Mouse (Mus musculus): ENCODE results near the gene Tmtc2. TPM values are rescaled to one million over a fixed set of nuclear protein-coding genes. Genes with fewer than 3 reads are reported as not detected.

Tmtc2 gene
- polyA plus RNA-seq, 1 experiment from 2014 or later = 7.2 TPM

GRCm38 (mm10) chr10:105492485-105492884 is 81.8 kb downstream of the Tmtc2 start:
- DNase-seq (ENCODE audit: low spot score) = peak; percentile 76
- Histone ChIP-seq H3K9ac (replicated peaks; ENCODE audit: low read depth) (no peak overlapping the region), H3K9me3 (ENCODE audit: low read length) (no peaks in the 10 kb centered on the region), H3K27ac (ENCODE audit: low read length) (no peak overlapping the region), H3K36me3 (ENCODE audit: insufficient read depth, low read length) (no peaks in the 10 kb centered on the region), H3K4me1 (ENCODE audit: insufficient read depth, low read depth, low read length) (0 out of 2 replicates have a peak, but pooled peaks cover 5% of the 10 kb centered on the region), H3K4me3 (ENCODE audit: low read depth, low read length) (no peak overlapping the region), H3K27me3 (replicated peaks; ENCODE audit: insufficient read depth, low read length) (no peaks in the 10 kb centered on the region), H3K4me2 (replicated peaks; ENCODE audit: low read depth, low read length) (peak overlapping the region; percentile 35)
- no peak for TF ChIP-seq CTCF (IDR thresholded peaks at IDR 0.05)
- no peak for TF ChIP-seq EP300 (IDR thresholded peaks at IDR 0.05)
- ATAC-seq = peak; percentile 87
- WGBS = 34% methylated on average over 4 of the region's 4 CpGs

- Histone ChIP-seq H3K36me3 (ENCODE audit: insufficient read depth, low read length) (no peaks in the 10 kb centered on the region), H3K9me3 (ENCODE audit: low read length) (no peaks in the 10 kb centered on the region), H3K27me3 (replicated peaks; ENCODE audit: insufficient read depth, low read length) (no peaks in the 10 kb centered on the region), H3K27ac (ENCODE audit: low read length) (no peak overlapping the region), H3K4me2 (replicated peaks; ENCODE audit: low read depth, low read length) (no peak overlapping the region), H3K4me3 (ENCODE audit: low read depth, low read length) (no peak overlapping the region), H3K4me1 (ENCODE audit: insufficient read depth, low read depth, low read length) (0 out of 2 replicates have a peak, but pooled peaks cover 5% of the 10 kb centered on the region), H3K9ac (replicated peaks; ENCODE audit: low read depth) (no peak overlapping the region)
- DNase-seq (ENCODE audit: low spot score) (no peak), ATAC-seq (no peak)
- 89% methylated on average over 4 of the region's 4 CpGs for WGBS
- no peak for TF ChIP-seq CTCF (IDR thresholded peaks at IDR 0.05)
- no peak for TF ChIP-seq EP300 (IDR thresholded peaks at IDR 0.05)
These were observed 83.5 kb downstream of the Tmtc2 start for GRCm38 (mm10) chr10:105490748-105491147.

- WGBS = 78% methylated on average over 14 of the region's 14 CpGs
- TF ChIP-seq CTCF (IDR thresholded peaks at IDR 0.05) (no peak), EP300 (IDR thresholded peaks at IDR 0.05) (no peak)
- DNase-seq (ENCODE audit: low spot score) (no peak), ATAC-seq (peak; percentile 57)
- no peak overlapping the region for H3K4me3 ChIP-seq (ENCODE audit: low read depth, low read length)
- no peaks in the 10 kb centered on the region for H3K9me3 ChIP-seq (ENCODE audit: low read length)
- no peaks in the 10 kb centered on the region for H3K36me3 ChIP-seq (ENCODE audit: insufficient read depth, low read length)
- H3K4me1 ChIP-seq (ENCODE audit: insufficient read depth, low read depth, low read length) = 0 out of 2 replicates have a peak, but pooled peaks cover 3% of the 10 kb centered on the region
- H3K27ac ChIP-seq (ENCODE audit: low read length) = no peak overlapping the region
- no peaks in the 10 kb centered on the region for H3K27me3 ChIP-seq (replicated peaks; ENCODE audit: insufficient read depth, low read length)
- no peak overlapping the region for H3K4me2 ChIP-seq (replicated peaks; ENCODE audit: low read depth, low read length)
- H3K9ac ChIP-seq (replicated peaks; ENCODE audit: low read depth) = no peak overlapping the region
These were observed 84.1 kb downstream of the Tmtc2 start for GRCm38 (mm10) chr10:105489970-105490735.

DNA sequence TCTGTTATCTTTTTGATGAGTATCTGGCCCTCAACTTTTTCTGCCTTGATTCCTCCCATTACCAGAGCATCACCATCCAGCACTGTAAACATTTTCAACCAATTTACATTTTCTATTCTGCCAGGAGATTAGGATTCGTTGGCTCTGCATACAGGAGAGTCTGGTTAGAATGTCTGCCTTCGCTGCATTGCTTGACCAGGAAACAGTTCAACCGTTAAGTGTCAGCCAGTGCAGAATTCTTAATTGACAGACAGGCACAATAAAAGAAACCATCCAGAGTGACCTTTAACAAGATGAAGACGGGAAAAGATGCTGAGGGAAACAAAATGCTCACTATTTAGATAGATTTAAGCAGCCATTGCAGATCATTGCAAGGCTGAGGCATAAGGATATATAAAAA is 87.3 kb downstream of the Tmtc2 start:
- TF ChIP-seq EP300 (IDR thresholded peaks at IDR 0.05) = no peak
- TF ChIP-seq CTCF (IDR thresholded peaks at IDR 0.05) = no peak
- WGBS = 61% methylated on average over 4 of the region's 4 CpGs
- ATAC-seq = no peak

GRCm38 (mm10) chr10:105484355-105485094 is 89.7 kb downstream of the Tmtc2 start:
- Histone ChIP-seq H3K4me3 (ENCODE audit: low read depth, low read length) (no peak overlapping the region), H3K4me2 (replicated peaks; ENCODE audit: low read depth, low read length) (no peak overlapping the region), H3K27ac (ENCODE audit: low read length) (no peak overlapping the region), H3K9me3 (ENCODE audit: low read length) (no peaks in the 10 kb centered on the region), H3K9ac (replicated peaks; ENCODE audit: low read depth) (no peak overlapping the region), H3K27me3 (replicated peaks; ENCODE audit: insufficient read depth, low read length) (no peaks in the 10 kb centered on the region), H3K36me3 (ENCODE audit: insufficient read depth, low read length) (no peaks in the 10 kb centered on the region), H3K4me1 (ENCODE audit: insufficient read depth, low read depth, low read length) (no peaks in the 10 kb centered on the region)
- ATAC-seq = no peak
- 89% methylated on average over 2 of the region's 2 CpGs for WGBS
- TF ChIP-seq CTCF (IDR thresholded peaks at IDR 0.05) (no peak), EP300 (IDR thresholded peaks at IDR 0.05) (no peak)
- no peak for DNase-seq (ENCODE audit: low spot score)

More for the DNA sequence above, 87.3 kb downstream of the Tmtc2 start:
- Histone ChIP-seq H3K4me2 (replicated peaks; ENCODE audit: low read depth, low read length) (no peak overlapping the region), H3K4me1 (ENCODE audit: insufficient read depth, low read depth, low read length) (no peaks in the 10 kb centered on the region), H3K9ac (replicated peaks; ENCODE audit: low read depth) (no peak overlapping the region), H3K9me3 (ENCODE audit: low read length) (no peaks in the 10 kb centered on the region), H3K27me3 (replicated peaks; ENCODE audit: insufficient read depth, low read length) (no peaks in the 10 kb centered on the region), H3K27ac (ENCODE audit: low read length) (no peak overlapping the region), H3K36me3 (ENCODE audit: insufficient read depth, low read length) (no peaks in the 10 kb centered on the region), H3K4me3 (ENCODE audit: low read depth, low read length) (no peak overlapping the region)
- DNase-seq (ENCODE audit: low spot score) = no peak

GRCm38 (mm10) chr10:105479771-105480170 is 94.5 kb downstream of the Tmtc2 start:
- H3K4me2 ChIP-seq (replicated peaks; ENCODE audit: low read depth, low read length) = no peak overlapping the region
- no peak overlapping the region for H3K4me3 ChIP-seq (ENCODE audit: low read depth, low read length)
- no peak overlapping the region for H3K27ac ChIP-seq (ENCODE audit: low read length)
- H3K9me3 ChIP-seq (ENCODE audit: low read length) = no peaks in the 10 kb centered on the region
- 61% methylated on average over 11 of the region's 11 CpGs for WGBS
- H3K4me1 ChIP-seq (ENCODE audit: insufficient read depth, low read depth, low read length) = no peaks in the 10 kb centered on the region
- DNase-seq (ENCODE audit: low spot score) = no peak
- TF ChIP-seq EP300 (IDR thresholded peaks at IDR 0.05) = no peak
- TF ChIP-seq CTCF (IDR thresholded peaks at IDR 0.05) = no peak
- H3K36me3 ChIP-seq (ENCODE audit: insufficient read depth, low read length) = no peaks in the 10 kb centered on the region
- no peaks in the 10 kb centered on the region for H3K27me3 ChIP-seq (replicated peaks; ENCODE audit: insufficient read depth, low read length)
- H3K9ac ChIP-seq (replicated peaks; ENCODE audit: low read depth) = no peak overlapping the region
- ATAC-seq = no peak

Data from lung, postnatal 0 days (tissue).